Mouse (Mus musculus) G1E (cell line): ENCODE measurements around the gene Olfr410. TPM values are rescaled to one million over a fixed set of nuclear protein-coding genes. Genes with fewer than 3 reads are reported as not detected.

Experiments
- ATAC-seq: 2 replicates; pipeline ENCODE4 v1.8.0; 2016; ENCODE audit warnings: mild to moderate bottlenecking; ENCODE audit not compliant: insufficient number of reproducible peaks, poor library complexity, low FRiP score, severe bottlenecking; ENCODE audit errors: extremely low read depth
- DNase-seq: peaks from one replicate; pipeline ENCODE4 v3.0.0; 2012; ENCODE audit warnings: low spot score
- H3K27me3 ChIP-seq: 2 replicates; pipeline ENCODE4 v1.6.1; 2012; ENCODE audit warnings: mild to moderate bottlenecking, low read length, inconsistent platforms; ENCODE audit not compliant: insufficient read depth
- H3K36me3 ChIP-seq: replicated peaks from 2 replicates; pipeline ENCODE3; 2012; ENCODE audit warnings: mild to moderate bottlenecking, inconsistent platforms
- H3K4me1 ChIP-seq: 2 replicates; pipeline ENCODE4 v1.6.1; 2012; ENCODE audit warnings: low read depth, low read length, inconsistent platforms, mixed read lengths; ENCODE audit not compliant: insufficient read depth
- H3K4me3 ChIP-seq: 2 replicates; pipeline ENCODE4 v1.5.1; 2012; ENCODE audit warnings: low read depth, mild to moderate bottlenecking, inconsistent platforms, low read length, moderate library complexity, mixed read lengths
- H3K9me3 ChIP-seq: replicated peaks from 2 replicates; pipeline ENCODE4 v1.6.1; 2012; ENCODE audit warnings: inconsistent platforms
- CTCF ChIP-seq: IDR thresholded peaks from 2 replicates; pipeline ENCODE4 v1.5.1; 2012; ENCODE audit warnings: low read depth, low read length, inconsistent platforms, mixed read lengths
- GATA1 ChIP-seq: IDR thresholded peaks from 2 replicates; pipeline ENCODE4 v1.6.1; 2012; ENCODE audit warnings: borderline replicate concordance, low read length, inconsistent platforms, mixed read lengths
- GATA2 ChIP-seq: IDR thresholded peaks from 2 replicates; pipeline ENCODE4 v1.6.1; 2012; ENCODE audit warnings: low read depth, low read length, inconsistent platforms, borderline replicate concordance
- POLR2AphosphoS5 ChIP-seq: IDR thresholded peaks from 2 replicates; pipeline ENCODE4 v1.6.1; 2012; ENCODE audit warnings: low read depth, low read length, inconsistent platforms; ENCODE audit not compliant: insufficient replicate concordance
- TAL1 ChIP-seq: conservative IDR thresholded peaks from 2 replicates; pipeline ENCODE4 v1.6.1; 2012; ENCODE audit warnings: low read depth, low read length, inconsistent platforms, mixed read lengths
- polyA plus RNA-seq: library from polyadenylated mRNA; stranded (reverse); fragments of >175 nt; gene quantifications from 2 replicates; pipeline ENCODE4 v1.2.3, GENCODE M21; 2012
- total RNA-seq, 2 experiments: library from RNA; stranded (forward) in 1 of 2; stranded (reverse) in 1 of 2; fragments of 200-1000 nt in 1 of 2; fragments of >200 nt in 1 of 2; fragmentation: Nextera tagmentation in 1 of 2; gene quantifications; 2 replicates each; pipeline ENCODE4 v1.2.3; 2014 to 2017

The Olfr410 gene
- total RNA-seq (2014; fragmentation: Nextera tagmentation): not detected in 2 replicates
- total RNA-seq (2017): under 0.01 and 0.11 TPM in 2 replicates
- not detected in 2 replicates for polyA plus RNA-seq

DNA sequence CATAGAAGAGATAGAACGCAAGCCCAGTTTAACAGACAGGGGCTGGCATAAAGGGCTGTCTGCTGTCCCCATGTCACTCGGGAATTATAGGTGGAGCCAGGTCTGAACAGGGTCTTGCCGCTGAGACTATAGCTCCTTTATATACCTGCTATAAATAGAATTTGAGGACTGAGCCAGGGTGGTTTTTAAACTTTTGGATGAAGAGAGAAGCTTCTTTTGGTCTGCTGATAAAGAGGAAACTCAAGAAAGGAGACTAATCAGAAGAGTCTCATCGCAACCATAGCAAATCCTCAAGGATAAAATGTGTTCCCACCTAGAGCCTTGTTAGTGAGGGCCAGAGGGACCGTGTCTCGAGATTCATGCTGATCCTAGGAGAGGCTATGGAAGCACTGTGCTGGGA, at the start of gene Olfr410:
Gene Olfr410, minus strand, starts transcription at position 101 of the 400 bp plus-strand sequence.
- ATAC-seq (no peak), DNase-seq (no peak)
- no peaks in the 10 kb centered on the region for H3K4me1 ChIP-seq
- no peaks in the 10 kb centered on the region for H3K36me3 ChIP-seq
- TF ChIP-seq POLR2AphosphoS5: no peak
- TF ChIP-seq GATA2: no peak
- H3K9me3 ChIP-seq: no peaks in the 10 kb centered on the region
- no peaks in the 10 kb centered on the region for H3K27me3 ChIP-seq
- H3K4me3 ChIP-seq: no peak within 1 kb of the TSS

DNA sequence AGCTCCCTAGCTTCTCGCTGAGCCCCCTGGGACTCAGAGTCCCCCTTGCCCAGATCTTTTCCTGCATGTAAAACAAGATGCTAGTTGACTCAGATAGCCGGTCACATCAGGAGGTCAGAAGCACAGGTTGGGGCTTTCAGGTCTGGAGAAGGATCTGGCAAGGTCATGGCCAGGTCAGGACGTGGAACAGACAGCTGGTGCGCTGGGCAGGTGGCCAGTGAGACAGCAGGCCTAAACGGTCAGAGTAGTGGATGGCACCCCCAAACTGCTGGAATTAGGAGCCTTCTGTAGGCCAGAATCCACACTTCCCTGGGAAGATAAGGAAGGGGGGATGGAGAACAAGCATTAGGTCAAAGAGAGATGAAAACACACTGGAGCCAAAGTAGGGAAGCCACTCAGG, 49.4 kb upstream of the Olfr410 start:
- Histone ChIP-seq H3K4me1 (peaks cover 2% of the 10 kb centered on the region; the same call in 1 of the 2 replicates), H3K27me3 (peaks cover 21% of the 10 kb centered on the region), H3K9me3 (no peaks in the 10 kb centered on the region), H3K4me3 (no peak overlapping the region), H3K36me3 (peaks cover 83% of the 10 kb centered on the region)
- ATAC-seq (no peak), DNase-seq (no peak)
- TF ChIP-seq GATA1: no peak
- TF ChIP-seq GATA2: no peak
- TF ChIP-seq TAL1: no peak
- TF ChIP-seq CTCF: no peak
- TF ChIP-seq POLR2AphosphoS5: no peak

DNA sequence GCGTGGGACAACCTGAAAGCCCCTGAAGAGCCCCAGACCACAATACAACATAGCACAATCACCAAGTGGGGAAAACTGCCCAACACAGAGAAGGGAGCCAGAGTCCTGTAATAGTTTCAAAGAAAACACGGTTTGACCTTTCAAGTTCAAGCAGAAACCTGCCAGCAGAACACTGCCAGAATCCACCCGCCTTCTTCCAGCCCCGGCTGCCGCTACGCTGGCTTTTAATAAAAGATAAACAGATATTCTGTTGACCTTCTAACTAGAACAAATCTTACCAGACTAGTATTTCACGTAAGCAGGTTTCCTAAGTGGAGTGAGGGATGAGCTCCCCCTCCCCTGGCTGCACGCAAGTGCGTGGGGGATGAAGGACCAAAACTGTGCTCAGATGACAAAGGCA, 47.8 kb upstream of the Olfr410 start:
- Histone ChIP-seq H3K36me3 (peaks cover 67% of the 10 kb centered on the region), H3K9me3 (no peaks in the 10 kb centered on the region)
- ATAC-seq: no peak

DNA sequence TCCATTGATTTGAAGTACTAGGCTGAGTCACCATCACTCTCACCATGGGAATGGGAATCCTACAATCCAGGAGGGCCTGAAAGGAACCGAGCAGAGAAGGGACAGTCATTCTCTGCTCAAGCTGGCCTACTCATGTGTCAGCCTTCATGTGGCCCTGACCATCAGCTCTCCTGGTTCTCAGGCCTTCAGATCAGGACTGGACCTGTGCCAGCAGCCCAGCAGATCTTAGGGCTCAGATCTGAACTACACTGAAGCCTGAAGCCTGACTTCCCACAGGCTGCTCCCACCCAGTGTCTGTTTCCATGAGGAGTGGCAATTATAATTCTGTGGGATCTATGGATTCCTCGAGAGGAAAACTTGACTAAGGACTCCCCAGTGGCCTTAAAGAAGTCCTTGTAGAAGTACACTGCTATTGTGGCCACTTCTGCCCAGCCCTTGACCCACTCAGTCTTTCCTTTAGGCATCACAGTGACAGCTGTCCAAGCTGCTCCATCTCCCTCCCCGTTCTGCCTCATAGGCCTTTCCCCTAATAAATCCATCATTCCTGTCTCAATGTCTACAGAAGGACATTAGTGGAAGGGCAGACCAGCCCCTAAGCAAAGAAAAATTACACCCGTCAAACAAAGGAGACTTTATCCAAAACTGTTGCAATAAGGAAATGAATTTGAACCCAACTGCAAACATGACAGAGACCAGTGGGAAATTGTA, 41.5 kb upstream of the Olfr410 start:
- H3K27me3 ChIP-seq: peaks cover 27% of the 10 kb centered on the region

More for the DNA sequence above, 47.8 kb upstream of the Olfr410 start:
- TF ChIP-seq GATA2: no peak
- TF ChIP-seq GATA1: no peak
- TF ChIP-seq CTCF: no peak
- TF ChIP-seq TAL1: no peak
- TF ChIP-seq POLR2AphosphoS5: no peak
- Histone ChIP-seq H3K4me3 (no peak overlapping the region), H3K4me1 (peaks cover 2% of the 10 kb centered on the region; the same call in 1 of the 2 replicates), H3K27me3 (peaks cover 21% of the 10 kb centered on the region)
- DNase-seq: no peak

DNA sequence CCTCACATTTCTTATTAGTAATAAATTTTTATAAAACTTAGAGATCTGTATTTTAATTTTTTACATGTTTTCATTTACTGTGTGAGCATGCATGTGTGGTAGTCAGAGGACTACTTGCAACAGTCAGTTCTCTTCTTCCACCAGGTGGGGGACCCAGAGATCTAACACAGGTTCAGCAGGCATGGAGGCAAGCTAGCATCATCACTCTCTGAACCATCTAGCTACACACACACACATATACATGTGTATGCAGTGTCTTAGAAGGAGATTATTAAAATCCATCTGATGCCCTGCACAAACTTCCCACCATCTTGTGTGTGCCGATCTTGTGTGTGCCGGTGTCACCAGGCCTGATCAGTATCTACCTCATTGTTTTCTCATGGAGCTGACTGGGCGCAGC, 39.0 kb upstream of the Olfr410 start:
- Histone ChIP-seq H3K4me1 (peaks cover 6% of the 10 kb centered on the region; the same call in 1 of the 2 replicates), H3K4me3 (no peak overlapping the region), H3K27me3 (peaks cover 24% of the 10 kb centered on the region), H3K9me3 (no peaks in the 10 kb centered on the region), H3K36me3 (no peaks in the 10 kb centered on the region)
- DNase-seq (no peak), ATAC-seq (peak; percentile 52; the same call in 1 of the 2 replicates)
- TF ChIP-seq TAL1 (no peak), CTCF (peak; percentile 59)

More for the DNA sequence above, 41.5 kb upstream of the Olfr410 start:
- ATAC-seq (no peak), DNase-seq (no peak)
- Histone ChIP-seq H3K9me3 (no peaks in the 10 kb centered on the region), H3K4me3 (no peak overlapping the region), H3K36me3 (peaks cover 10% of the 10 kb centered on the region), H3K4me1 (peaks cover 7% of the 10 kb centered on the region)
- no peak for TF ChIP-seq GATA2
- TF ChIP-seq TAL1: no peak
- TF ChIP-seq GATA1: no peak

DNA sequence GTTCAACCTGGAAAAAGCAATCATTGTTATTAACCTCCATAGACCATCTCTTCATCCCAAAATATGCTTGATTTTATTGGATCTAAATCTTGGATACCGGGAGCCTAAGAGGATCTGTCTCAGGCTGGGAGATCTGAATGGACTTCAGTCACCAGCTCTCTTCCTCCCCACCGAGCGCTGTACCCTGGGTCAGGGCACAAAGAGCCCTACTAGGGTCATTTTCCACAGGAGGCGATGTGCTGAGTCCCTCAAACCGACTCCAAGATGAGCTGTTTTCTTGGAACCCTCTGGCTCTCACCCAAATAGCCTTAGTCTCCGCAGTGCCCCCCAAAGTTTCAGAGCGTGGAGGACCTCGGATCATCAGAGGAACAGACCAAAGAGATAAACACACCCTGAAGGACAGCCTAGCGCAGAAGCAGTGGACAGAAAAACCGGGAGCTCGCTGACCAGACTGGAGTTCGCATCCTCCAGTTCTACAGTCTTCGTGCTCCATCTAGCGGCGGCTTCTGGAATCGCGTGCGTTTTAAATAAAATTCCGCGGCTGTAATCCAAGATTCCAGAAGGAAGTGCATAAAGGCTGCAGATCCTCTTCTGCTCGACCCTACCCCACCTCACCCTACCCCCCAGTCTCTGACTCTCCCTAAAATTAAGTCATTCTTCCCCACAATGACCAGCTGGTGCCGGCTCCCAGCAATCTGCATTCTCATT, 33.7 kb upstream of the Olfr410 start:
- Histone ChIP-seq H3K27me3 (peaks cover 20% of the 10 kb centered on the region), H3K4me3 (no peak overlapping the region), H3K36me3 (no peaks in the 10 kb centered on the region), H3K4me1 (peaks cover 2% of the 10 kb centered on the region; the same call in 1 of the 2 replicates), H3K9me3 (no peaks in the 10 kb centered on the region)
- TF ChIP-seq TAL1 (no peak), GATA2 (no peak), POLR2AphosphoS5 (no peak), CTCF (peak; percentile 98)
- ATAC-seq (no peak), DNase-seq (peak; percentile 79)
